Mouse (Mus musculus) ES-Bruce4 (cell line): ENCODE results near the gene Nxpe3.

Source experiments
- CTCF ChIP-seq: IDR thresholded peaks from one replicate; pipeline ENCODE4 v1.8.1; 2011; ENCODE audit warnings: low read depth, low read length
- EP300 ChIP-seq: IDR thresholded peaks from 2 replicates; pipeline ENCODE4 v1.6.1; 2011; ENCODE audit warnings: low read depth, low read length; ENCODE audit not compliant: insufficient read depth
- POLR2A ChIP-seq: IDR thresholded peaks from one replicate; pipeline ENCODE4 v1.8.1; 2011; ENCODE audit warnings: low read length; ENCODE audit not compliant: insufficient read depth

- TF ChIP-seq CTCF (no peak), POLR2A (no peak), EP300 (no peak)
Observed at GRCm38 (mm10) chr16:55939703-55940102, 44.6 kb upstream of the Nxpe3 start.
